Comparison of ENCODE assay signal across 14 mouse cellular contexts in the genomic region with DNA sequence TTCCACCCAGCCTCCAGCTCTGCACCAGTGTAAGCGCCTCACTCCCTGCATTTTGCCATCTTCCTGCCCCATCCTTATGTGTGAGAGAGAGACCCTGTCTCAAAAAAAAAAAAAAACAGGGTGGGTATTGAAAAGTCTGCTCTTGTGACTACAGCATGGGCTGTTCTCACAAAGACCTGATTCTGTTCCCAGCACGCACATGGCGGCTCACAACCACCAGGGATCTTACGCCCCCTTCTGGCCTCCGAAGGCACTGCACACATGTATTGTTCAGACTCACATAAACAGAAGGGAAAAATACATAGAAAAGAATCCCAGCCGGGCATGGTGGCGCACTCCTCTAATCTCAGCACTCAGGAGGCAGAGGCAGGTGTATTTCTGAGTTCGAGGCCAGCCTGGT. TPM values are rescaled to one million over a fixed set of nuclear protein-coding genes. Genes with fewer than 3 reads are reported as not detected.
A peak's percentile ranks its signal among the peaks of the same experiment; 100 is the strongest.
DNase-seq lines count a peak whose midpoint lies in the region; ATAC-seq and TF ChIP-seq lines count a peak whose summit lies in the region.
"Had no signal": no experiment of that assay in that cellular context is flagged by ENCODE, and none has a peak within 500 bp of the region (broad histone marks: within the 10 kb centered on the region; RNA-seq: fewer than 3 reads in every experiment).

No protein-coding gene starts in this region.

- H3K4me1 ChIP-seq in lung, adult 2 months (ENCODE audit: control insufficient read depth, insufficient read depth, low read length), result no peaks in the 10 kb centered on the region
- H3K4me1 ChIP-seq in embryonic fibroblast, embryonic 13.5 days (ENCODE audit: control insufficient read depth, insufficient read depth, low read length), result peaks cover 4% of the 10 kb centered on the region; the same call in 1 of the 2 replicates

- TF ChIP-seq POLR2A in lung, adult 2 months (IDR thresholded peaks at IDR 0.05; ENCODE audit: borderline replicate concordance, extremely low read depth, low read depth, low read length), result no peak
- no peak for TF ChIP-seq POLR2A in embryonic fibroblast, embryonic 13.5 days (IDR thresholded peaks at IDR 0.05; ENCODE audit: low read depth, low read length)

- no peak for ATAC-seq in cerebellum, adult (ENCODE audit: insufficient number of reproducible peaks, low FRiP score, low TSS enrichment)
- ATAC-seq in megakaryocyte progenitor cell, adult 5-6 weeks (replicated peaks; ENCODE audit: poor library complexity), result no peak
- ATAC-seq: midbrain, embryonic 15.5 days had no signal

- no peak overlapping the region for H3K4me3 ChIP-seq in lung, adult 2 months (replicated peaks; ENCODE audit: extremely low read depth, low read depth, low read length)
- no peak overlapping the region for H3K4me3 ChIP-seq in embryonic fibroblast, embryonic 13.5 days (ENCODE audit: insufficient read depth, low read length)
- H3K4me3 ChIP-seq: liver, embryonic 13.5 days; midbrain, embryonic 15.5 days had no signal

- DNase-seq in cerebellum, adult 9-11 months, result peak; percentile 52
- no peak for DNase-seq in lung, adult 2 months
- no peak for DNase-seq in lung, postnatal 4 days
- DNase-seq in ES-CJ7 (ENCODE audit: low read depth, low spot score), result peak; percentile 88
- DNase-seq in adrenal gland, adult (ENCODE audit: inconsistent age in 2 of 2, low spot score in 1 of 2), result no peak
- DNase-seq: adrenal gland, postnatal 10 days; gastrocnemius, postnatal 14 days; layer of hippocampus, postnatal 36 days; liver, embryonic 13.5 days had no signal

- TF ChIP-seq CTCF in lung, adult 2 months (IDR thresholded peaks at IDR 0.05; ENCODE audit: insufficient read depth, low read length), result 0 out of 2 replicates have a peak, but pooled peaks have one; percentile 8
- peak; percentile 42; the same call in 1 of the 2 replicates for TF ChIP-seq CTCF in embryonic fibroblast, embryonic 13.5 days (IDR thresholded peaks at IDR 0.05; ENCODE audit: borderline replicate concordance, insufficient read depth, low read length)

- H3K27ac ChIP-seq in embryonic fibroblast, embryonic 13.5 days (ENCODE audit: insufficient read depth, low read length), result no peak overlapping the region
- H3K27ac ChIP-seq: liver, embryonic 13.5 days; midbrain, embryonic 15.5 days had no signal

- 63% methylated on average over 8 of the region's 8 CpGs for WGBS in lung, adult 2 months

RNA-seq across cellular contexts. Expression of a gene that starts 2.7 kb away (rescaled TPM):
- polyA plus RNA-seq in lung, adult 2 months (2012; rRNA removed), result 0.03 TPM in 1 of 2 replicates, not detected in the other
- polyA plus RNA-seq in embryonic fibroblast, embryonic 13.5 days (2011; ENCODE audit: insufficient read length, low read depth, missing spikeins), result not detected in 2 replicates
- not detected in 2 replicates for total RNA-seq in megakaryocyte progenitor cell, adult 5-6 weeks (2015)
- total RNA-seq in megakaryocyte progenitor cell, adult 5-6 weeks (2017), result not detected in 2 replicates
- total RNA-seq: common myeloid progenitor, adult 5-6 weeks had no signal

RNA-seq across cellular contexts. Expression of a gene that starts 8.0 kb away (rescaled TPM):
- 2.6 and 3.0 TPM in 2 replicates for polyA plus RNA-seq in lung, adult 2 months (2012; rRNA removed)
- polyA plus RNA-seq in embryonic fibroblast, embryonic 13.5 days (2011; ENCODE audit: insufficient read length, low read depth, missing spikeins), result 5.3 and 5.4 TPM in 2 replicates
- total RNA-seq in megakaryocyte progenitor cell, adult 5-6 weeks (2015), result 0.44 and 0.57 TPM in 2 replicates
- total RNA-seq in megakaryocyte progenitor cell, adult 5-6 weeks (2017), result 0.83 and 1.2 TPM in 2 replicates

RNA-seq across cellular contexts. Expression of a gene that starts 14.5 kb away (rescaled TPM):
- 44.2 and 46.9 TPM in 2 replicates for polyA plus RNA-seq in lung, adult 2 months (2012; rRNA removed)
- polyA plus RNA-seq in embryonic fibroblast, embryonic 13.5 days (2011; ENCODE audit: insufficient read length, low read depth, missing spikeins), result 11.9 and 13.1 TPM in 2 replicates
- total RNA-seq in megakaryocyte progenitor cell, adult 5-6 weeks (2015), result 1.9 and 2.3 TPM in 2 replicates
- 4.2 and 5.0 TPM in 2 replicates for total RNA-seq in megakaryocyte progenitor cell, adult 5-6 weeks (2017)

RNA-seq across cellular contexts. Expression of a gene that starts 37.2 kb away (rescaled TPM):
- polyA plus RNA-seq in lung, adult 2 months (2012; rRNA removed), result 182 and 183 TPM in 2 replicates
- 85.2 and 90.7 TPM in 2 replicates for polyA plus RNA-seq in embryonic fibroblast, embryonic 13.5 days (2011; ENCODE audit: insufficient read length, low read depth, missing spikeins)
- 27.0 and 37.6 TPM in 2 replicates for total RNA-seq in megakaryocyte progenitor cell, adult 5-6 weeks (2015)
- 31.1 and 31.7 TPM in 2 replicates for total RNA-seq in megakaryocyte progenitor cell, adult 5-6 weeks (2017)

RNA-seq across cellular contexts. Expression of a gene that starts 47.1 kb away (rescaled TPM):
- 31.7 and 59.6 TPM in 2 replicates for polyA plus RNA-seq in lung, adult 2 months (2012; rRNA removed)
- 30.4 and 33.8 TPM in 2 replicates for polyA plus RNA-seq in embryonic fibroblast, embryonic 13.5 days (2011; ENCODE audit: insufficient read length, low read depth, missing spikeins)
- 12.7 and 15.6 TPM in 2 replicates for total RNA-seq in megakaryocyte progenitor cell, adult 5-6 weeks (2015)
- total RNA-seq in megakaryocyte progenitor cell, adult 5-6 weeks (2017), result 28.0 and 28.7 TPM in 2 replicates

Comparison
In these comparisons a context has a peak if more than half of its experiments do, and no peak if none do; other contexts are left out.
1. DNase-seq: peak in cerebellum, adult 9-11 months (single experiment) and ES-CJ7 (single experiment); none in lung, adult 2 months (single experiment), lung, postnatal 4 days (0 of 2) and adrenal gland, adult (0 of 2).